Mouse (Mus musculus) thymus, postnatal 25 days (tissue): ENCODE measurements around the gene Atrnl1.

ENCODE experiments used
- DNase-seq: peaks from one replicate; pipeline ENCODE4 v3.0.0; 2022

The Atrnl1 gene

GRCm38 (mm10) chr19:57713138-57713537 is 102.3 kb downstream of the Atrnl1 start:
- no peak for DNase-seq

DNA sequence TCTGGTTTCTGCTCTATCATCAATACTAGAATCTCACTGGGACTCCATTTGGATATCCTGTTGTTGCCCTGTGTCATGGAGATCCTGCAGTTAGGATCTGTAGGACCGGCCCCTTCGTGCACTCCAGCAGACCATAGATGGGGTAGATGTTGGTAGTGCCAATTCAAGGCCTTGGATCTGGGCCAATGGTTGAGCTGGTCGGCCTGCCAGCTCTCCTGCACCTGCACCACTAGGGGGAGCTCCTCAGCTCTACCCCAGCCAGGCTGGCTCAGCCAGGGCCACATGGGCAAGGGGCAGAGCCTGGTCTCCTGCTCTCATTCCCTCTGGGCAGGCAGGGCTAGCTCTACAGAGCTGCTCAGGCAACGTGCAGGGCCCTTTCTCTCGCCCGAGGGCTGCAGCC is 114.1 kb downstream of the Atrnl1 start:
- peak; percentile 67 for DNase-seq

DNA sequence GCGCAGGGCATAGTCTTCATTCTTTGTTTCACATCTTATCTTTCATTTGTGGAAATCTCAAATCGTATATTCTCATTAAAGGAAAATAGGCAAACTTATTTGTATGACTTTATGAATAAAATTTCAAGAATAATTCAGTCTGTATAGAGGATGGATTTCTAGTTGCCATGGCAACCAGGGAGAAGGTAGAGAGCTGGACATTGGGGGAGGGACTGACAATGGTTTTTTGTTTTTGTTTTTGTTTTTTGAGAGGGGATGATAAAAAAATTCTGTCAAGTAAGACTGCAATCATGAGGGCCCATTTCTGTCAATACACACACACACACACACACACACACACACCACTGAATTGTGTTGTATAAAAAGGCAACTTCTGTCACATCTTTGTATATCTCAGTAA is 114.5 kb downstream of the Atrnl1 start:
- DNase-seq: no peak

DNA sequence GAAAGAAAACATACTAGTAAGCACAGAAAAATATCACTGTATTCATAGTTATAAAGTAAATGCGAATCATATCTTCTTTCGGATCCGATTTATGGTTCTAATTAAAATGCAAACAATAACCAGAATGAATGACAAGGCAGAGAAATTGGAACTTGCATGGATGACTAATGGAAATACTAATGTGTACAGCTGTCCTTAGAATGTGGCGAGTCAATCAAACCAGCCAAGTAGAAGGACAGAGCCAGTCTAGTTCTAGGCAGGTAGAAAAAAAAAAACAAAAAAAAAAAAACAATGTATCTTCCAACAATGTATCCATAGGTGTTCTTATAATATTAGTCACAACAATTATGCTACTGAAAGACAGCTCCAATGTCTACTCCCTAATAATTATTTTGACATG is 116.2 kb downstream of the Atrnl1 start:
- DNase-seq: no peak

GRCm38 (mm10) chr19:57737475-57737874 is 126.6 kb downstream of the Atrnl1 start:
- no peak for DNase-seq

DNA sequence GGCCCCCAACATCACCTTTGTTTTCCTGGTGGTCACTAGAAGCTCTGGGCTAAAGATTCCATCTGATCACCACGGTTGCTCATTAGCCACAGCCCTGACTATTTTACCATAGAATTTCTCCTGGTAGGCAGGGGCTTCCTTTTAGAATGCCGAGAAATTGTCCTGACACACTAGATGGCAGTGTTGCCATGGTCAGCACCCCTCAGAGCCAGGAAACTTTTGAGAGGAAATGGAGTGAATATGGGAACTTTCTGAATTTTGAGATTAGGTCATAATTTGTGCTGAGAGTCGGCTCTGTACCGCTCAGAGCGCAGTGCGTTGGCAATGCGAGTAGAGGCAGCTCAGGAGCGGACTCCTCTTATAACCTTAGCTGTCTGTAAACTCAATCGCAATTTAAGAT is 134.7 kb downstream of the Atrnl1 start:
- DNase-seq: no peak

DNA sequence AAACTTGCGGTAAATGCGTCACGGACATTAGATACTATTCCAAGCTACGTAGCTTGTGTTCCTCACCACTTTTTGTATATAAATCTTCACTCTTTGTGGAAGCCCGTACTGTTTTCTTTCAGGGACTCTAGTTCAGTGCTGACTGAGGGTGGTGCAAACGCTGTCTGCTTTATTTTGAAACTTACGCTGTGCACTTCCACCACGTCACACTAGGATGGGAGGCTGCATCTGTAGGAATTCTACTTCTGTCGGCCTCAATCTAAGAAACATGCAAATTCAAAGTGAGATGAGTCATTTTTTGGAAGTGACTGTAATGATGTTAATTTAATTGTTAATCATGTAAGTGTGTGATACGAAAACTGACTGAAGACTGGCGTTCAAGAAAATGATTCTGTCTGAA is 135.7 kb downstream of the Atrnl1 start:
- DNase-seq: no peak

DNA sequence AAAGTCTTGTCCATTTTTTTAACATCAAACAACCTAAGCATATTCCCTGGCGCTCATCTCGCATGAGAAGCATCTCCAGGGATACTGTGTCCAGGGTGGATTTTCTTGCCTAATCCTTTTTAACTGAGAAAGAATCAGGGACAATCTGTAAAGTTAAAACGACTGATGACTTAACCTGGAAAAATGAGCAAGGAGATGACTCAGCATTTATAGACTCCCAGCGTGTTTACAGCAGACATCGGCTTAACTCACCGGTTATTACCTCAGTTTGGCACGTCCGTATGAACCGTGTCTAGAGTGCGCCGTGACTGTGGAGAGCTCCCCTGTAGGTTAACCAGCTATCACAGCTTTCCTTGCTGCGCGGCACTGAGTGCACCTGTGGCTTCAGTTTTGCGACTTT is 141.4 kb downstream of the Atrnl1 start:
- no peak for DNase-seq

GRCm38 (mm10) chr19:57762526-57762925 is 151.7 kb downstream of the Atrnl1 start:
- no peak for DNase-seq

GRCm38 (mm10) chr19:57764576-57765371 is 153.9 kb downstream of the Atrnl1 start:
- DNase-seq: no peak

- no peak for DNase-seq
These were observed 156.2 kb downstream of the Atrnl1 start for GRCm38 (mm10) chr19:57767051-57767450.

DNA sequence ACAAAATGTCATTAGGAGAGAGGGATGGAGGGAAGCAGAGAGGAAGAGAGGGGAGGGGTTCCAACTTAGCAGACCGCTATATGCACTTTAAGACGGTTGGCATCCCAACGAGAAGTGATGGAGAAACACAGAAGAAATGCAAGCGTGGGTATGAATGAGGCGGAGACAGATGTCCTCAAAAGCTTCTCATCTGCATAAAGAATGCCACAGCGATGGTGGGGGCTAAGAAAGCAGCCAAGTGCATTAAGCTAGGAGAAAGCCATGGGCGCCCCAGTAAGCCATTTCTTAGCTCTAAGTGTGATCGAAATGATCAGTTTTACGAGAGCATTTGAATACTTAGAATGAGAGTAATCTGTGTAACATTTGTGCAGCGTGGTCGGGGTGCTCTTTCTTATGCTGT is 157.8 kb downstream of the Atrnl1 start:
- no peak for DNase-seq

DNA sequence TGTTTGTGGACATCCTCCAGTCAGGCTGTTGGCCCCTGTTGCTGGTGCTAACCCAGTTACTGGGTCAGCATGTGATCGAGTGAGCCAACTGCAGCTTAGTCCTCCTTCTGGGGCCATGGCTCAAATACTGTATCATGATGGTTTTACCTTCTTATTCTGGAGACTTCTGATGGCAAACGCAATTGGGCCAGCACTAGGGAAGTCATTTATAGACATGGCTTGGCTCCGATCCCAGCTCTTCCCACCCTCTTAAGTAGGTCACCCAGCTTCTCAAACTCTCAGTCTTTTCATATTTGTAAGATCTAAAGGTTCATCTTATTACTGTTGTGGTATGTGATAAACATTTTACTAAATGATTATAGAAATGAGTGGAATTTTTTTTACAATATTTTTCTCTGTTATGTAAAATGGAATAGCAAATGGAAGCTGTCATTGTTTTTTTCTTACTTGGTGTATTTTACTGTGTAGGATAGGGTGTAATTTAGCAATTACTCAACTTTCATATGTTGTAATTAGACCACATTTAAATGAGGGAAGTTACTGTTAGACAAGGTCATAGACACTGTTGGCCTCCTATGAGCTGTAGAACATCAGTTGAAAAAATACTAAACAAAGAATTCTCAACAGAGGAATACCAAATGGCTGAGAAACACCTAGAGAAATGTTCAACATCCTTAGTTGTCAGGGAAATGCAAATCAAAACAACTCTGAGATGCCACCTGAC is 171.7 kb downstream of the Atrnl1 start:
- DNase-seq: no peak

DNA sequence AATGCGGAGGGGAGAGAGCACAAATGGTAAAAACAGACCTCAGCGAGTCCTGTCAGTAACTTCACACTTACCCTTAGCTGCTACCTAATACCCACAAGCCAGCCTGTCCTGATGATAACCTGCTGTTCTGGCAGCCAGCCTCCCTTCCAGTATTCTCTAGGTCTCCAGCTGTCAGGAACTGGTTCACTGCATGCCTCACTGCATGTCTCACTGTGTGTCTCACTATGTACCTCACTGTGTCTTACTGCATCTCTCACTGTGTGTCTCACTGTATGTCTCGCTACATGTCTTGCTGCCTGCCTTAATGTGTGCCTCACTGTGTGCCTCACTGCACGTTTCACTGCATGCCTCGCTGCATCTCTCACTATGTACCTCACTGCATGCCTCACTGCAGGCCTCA is 175.9 kb downstream of the Atrnl1 start:
- DNase-seq: no peak

- DNase-seq: no peak
These were observed 191.4 kb downstream of the Atrnl1 start for GRCm38 (mm10) chr19:57802207-57802606.

DNA sequence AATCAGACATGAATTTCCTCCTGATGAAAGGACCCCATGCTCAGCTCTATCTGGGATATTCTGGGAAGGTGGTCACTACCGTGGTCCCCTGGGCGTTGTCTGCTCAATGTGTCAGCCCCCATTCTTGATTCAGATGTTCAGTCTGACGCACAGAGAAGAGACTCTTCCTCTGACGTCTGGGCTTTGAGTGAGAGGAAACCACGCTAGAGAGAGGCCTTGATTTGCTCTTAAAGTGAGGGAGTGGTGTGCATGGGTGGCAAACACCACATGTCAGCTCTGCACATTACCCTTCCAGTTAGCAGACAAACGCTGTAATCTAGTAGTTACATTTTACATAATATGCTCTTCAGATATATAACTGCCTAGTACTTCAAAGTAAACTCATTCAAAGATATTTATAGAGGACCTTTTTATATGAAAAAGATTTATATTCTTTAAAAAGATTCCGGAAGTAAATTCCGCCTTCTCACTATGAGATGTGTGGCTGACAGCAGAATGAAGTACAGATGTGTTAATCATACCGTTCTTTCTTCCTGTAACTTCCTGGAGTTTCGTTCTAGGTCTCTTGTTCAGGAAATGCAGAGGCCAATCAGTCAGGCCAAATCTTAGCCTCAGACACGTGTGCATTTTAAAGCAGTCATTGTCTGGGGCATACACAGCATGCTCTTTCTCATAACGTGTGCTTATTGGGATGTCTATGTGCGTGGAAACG is 192.1 kb downstream of the Atrnl1 start:
- no peak for DNase-seq

DNA sequence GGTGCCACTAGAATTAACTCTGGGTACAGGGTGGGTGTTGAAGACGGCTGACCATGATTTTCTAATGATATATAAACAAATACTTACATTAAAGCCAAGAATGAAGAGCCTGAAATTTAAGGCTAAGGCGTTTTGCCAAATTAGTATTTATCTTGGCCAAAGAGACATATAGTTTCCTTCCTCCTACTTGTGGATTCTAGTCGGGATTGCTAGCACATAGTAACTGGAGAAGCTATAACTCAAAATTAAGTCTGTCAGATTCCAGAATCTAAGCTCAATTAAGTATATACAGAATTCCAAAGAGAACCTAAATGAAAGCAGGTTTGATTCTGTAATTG is 192.6 kb downstream of the Atrnl1 start:
- no peak for DNase-seq

- DNase-seq: no peak
These were observed 197.5 kb downstream of the Atrnl1 start for GRCm38 (mm10) chr19:57808363-57808762.

- DNase-seq: no peak
These were observed 203.5 kb downstream of the Atrnl1 start for GRCm38 (mm10) chr19:57814291-57814690.

GRCm38 (mm10) chr19:57816221-57816996 is 205.6 kb downstream of the Atrnl1 start:
- DNase-seq: peak; percentile 18

- no peak for DNase-seq
These were observed 206.9 kb downstream of the Atrnl1 start for GRCm38 (mm10) chr19:57817736-57818135.

DNA sequence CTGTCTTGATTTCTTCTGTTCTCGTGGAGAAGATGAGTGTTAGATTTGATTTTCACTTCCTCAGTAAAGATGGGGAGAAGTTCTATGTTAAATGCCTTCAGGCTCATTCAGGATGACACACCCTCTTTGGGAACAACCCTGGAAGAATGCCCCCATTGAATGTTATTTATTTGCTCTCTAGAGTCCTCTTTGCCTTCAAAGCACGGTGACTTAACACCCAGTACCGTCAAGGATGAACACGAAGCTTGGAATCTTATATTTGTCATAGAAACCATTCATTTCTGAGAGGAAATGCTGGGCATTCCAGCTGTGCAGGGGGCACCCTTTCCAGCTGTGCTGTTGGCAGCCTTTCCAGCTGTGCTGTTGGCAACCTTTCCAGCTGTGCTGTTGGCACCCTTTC is 212.6 kb downstream of the Atrnl1 start:
- DNase-seq: no peak
